Mouse (Mus musculus) 3134 (cell line): ENCODE data around the gene Arntl.

Source experiments
- DNase-seq: peaks from one replicate; pipeline ENCODE4 v3.0.0-alpha.2; 2011; ENCODE audit warnings: low spot score; ENCODE audit not compliant: insufficient read length; ENCODE audit errors: extremely low read depth

Gene Arntl

DNA sequence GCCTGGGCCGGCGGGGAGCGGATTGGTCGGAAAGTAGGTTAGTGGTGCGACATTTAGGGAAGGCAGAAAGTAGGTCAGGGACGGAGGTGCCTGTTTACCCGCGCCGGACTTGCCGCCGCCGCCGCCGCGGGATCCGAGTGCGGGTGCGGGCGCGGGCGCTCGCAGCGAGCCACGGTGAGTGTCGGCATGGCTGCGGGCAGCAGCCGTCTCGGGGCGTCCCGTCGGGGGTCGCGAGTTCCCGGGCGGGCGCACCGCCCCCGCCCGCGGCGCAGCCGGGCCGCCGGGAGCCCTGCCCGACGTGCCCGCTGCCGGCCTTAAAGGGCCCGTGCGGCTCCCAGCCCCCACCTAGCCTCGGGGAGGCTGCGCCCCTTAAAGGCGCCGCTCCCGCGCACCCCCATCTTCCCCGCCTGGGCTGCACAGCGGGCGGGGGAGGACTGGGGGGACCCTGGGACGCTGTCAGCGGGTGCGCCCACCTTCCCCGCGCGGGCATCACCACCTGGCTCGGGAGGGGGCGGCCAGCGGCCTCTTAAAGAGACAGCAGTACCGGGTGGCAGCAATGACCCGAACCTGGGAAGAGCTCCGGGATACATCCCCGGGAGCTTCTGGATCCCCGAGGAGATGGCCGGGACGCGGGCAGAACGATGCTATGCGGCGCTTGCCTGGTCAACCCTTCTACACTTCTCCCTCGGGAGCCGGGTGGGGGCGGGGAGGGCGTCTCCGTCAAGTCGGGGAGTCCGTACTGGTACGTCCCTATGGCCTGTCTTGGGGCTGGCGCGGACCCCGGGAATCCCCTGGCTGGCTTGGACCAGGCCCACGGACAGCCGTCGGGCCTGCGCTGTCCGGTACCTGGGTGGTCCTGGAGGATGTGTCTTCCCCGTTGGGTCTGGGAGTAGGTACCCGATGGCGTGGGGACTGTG is 464 bp downstream of the Arntl start:
- peak; percentile 67 for DNase-seq

DNA sequence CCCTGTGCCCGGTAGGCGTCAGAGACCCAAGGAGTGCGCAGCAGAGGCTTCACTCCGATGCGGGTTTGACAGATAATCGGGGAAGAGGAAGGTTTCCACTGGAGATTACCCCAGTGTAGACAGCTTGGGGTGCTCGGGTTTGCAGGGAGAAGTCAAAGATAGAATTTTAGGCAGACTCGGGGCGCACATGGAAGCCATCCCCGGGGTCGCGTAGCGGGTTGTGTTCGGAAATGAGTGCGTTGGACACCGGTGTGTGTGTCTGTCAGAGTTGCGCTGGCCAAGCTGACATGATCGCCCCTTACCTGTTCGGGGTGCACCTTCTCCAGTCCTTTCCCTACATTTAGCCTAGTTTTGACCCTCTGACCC is 1.1 kb downstream of the Arntl start:
- DNase-seq, result no peak

DNA sequence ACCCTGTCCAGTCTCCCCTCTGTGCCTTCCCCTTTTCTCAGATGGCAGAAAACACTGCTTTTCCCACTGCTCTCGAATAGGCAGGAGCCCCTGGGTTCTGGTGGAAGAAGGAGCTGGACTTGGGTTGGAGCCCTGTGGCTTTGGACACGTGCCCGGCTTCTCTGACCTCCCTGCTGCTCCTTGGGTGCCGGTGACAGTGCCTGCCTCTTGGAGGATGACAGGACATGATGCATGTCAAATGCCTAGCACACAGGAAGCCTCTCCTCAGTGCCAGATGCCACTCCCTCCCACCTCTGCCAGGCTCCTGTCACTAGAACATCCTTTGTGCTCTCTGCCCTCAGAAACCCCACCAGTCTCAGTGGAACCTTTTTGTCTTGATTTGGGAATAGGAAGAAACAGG is 3.2 kb downstream of the Arntl start:
- DNase-seq, result peak; percentile 70

DNA sequence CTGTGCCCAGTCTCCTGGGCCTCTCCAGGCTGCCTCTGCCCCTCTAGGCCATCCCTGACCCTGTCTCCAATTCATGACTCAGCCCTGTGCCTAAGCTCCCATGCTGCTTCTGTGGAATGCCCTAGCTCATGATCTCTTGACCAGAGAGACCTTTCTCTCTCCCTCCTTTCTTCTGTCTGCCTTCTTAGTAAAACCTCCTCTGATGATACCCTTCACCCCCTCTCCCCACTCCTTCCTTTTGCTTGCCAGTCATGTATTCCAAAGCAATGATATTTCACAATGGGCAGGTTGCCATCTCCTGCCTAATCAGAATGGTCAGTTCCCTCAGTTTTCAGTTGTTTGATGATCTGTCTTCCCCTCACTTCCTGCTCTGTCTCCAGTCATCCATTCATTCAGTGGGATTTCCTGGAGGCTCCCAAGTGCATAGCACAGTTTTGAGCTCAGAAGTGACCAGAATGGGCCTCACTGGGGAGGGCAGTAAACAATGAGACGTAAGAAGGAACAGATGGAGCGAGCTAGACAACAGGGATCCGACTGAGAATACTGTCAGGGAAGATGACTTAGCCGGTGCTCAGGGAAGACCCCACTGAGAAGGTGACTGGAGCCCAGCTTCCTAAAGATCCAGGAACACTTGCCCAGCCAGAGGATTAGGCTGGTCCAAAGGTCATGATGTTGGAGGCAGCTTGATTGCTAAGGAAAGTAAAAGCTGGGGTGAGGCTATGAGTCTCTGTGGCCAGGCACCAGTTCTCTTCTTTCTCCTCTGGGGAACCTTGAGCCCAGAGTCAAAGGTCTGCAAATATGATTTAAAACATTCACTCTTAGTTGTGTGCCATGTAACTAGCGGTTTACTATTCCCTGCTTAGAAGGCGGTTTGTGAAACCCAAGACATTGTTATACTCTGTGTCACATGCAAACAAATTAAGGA is 7.2 kb downstream of the Arntl start:
- no peak for DNase-seq

DNA sequence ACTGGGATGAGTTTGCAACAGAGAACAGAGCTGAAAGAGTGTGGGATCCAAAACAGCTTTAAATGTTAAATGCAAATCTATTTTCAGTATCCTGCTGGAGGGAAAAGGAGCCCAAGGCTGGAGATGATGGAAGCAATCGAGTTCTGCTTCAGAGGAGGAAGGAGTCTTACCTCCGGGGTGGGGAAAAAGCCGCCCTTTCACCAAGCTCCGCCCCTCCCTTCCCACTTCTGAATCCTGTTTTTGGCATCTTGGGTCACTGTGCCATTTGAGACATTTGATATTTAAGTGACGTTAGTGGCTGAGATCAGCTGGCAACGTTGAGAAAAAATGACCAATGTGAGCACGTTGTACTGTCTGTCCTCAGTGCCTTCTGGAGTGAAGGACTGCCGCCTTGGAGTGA is 8.9 kb downstream of the Arntl start:
- peak; percentile 44 for DNase-seq

DNA sequence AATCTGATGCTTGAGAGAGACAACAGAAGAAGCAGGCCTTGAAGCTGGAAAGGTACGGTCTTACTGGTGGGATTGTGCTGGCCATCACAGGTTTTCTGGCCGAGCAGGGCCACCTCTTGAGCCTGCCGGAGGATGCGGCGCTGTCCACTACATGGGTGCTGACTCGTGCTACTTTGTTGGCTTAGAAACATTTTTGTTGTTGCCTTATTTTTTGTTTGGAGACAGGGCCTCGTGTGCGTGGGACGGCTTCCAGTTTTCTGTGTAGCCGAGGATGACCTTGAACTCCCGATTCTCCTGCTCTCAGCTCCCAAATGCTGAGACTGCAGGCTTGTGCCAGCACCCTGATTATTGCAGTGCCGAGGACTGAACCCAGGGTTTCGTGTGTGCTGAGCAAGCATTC is 12.2 kb downstream of the Arntl start:
- DNase-seq, result no peak

DNA sequence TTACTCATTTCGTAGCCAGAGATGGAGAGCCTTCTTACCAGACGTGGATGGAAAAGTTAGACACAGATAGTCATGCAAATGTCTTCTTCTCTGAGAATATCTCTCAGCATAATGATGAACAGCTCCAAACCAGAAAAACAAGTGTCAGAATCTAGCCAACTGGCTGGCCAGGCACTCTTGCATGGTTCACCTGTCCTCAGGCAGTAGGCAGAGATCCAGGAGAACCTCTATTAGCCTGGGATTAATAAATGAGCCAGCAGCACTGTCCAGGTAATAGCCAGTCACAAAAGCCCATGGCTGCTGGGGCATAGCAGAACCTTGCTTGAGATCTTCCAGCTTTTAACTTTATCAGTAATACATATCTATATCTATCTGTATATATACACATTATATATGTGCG is 12.6 kb downstream of the Arntl start:
- DNase-seq, result no peak

DNA sequence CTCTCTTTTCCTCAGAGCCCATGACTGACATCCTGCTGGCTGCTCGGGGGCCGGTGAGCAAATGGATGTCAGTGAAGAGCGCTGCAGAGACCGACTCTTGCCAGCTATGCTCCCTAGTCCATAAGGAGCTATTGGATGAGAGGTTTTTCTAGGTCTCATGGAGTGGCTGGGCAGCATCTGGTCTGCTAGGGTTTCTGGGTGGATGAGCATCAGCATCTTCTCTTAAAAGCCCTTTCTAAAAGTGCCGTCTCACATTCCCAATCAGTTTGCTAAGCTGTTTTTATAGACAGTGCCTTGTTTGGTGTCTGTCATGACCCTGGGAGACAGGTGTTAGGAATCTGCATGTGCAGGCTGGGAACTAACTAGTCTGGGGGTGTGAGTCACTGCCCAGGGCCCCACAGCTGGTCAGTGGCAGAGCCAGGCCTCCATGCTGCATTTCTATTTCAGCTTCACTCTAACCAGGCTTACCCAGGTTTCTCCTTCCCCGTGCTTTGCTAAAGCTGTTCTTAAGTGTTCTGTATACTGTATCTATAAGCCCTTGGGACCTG is 13.5 kb downstream of the Arntl start:
- no peak for DNase-seq

DNA sequence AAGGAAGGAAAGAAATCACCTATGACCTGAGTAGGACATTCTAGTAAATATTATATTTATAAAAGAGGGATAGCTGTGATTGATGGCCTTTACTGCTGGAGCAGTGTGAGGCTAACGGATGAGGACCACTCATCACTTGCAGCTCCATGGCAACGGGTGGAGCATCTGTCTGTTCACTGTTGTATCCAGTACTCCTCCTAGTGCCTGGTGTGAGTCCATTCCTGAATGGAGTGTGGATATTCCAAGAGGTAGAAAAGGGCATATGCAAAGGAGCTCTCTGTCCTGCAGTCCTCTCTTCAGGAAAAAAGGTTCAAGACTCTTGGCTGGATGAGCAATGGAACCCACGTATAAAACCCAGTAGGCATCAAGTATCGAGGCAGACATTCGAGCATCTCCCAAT is 15.6 kb downstream of the Arntl start:
- DNase-seq, result no peak

DNA sequence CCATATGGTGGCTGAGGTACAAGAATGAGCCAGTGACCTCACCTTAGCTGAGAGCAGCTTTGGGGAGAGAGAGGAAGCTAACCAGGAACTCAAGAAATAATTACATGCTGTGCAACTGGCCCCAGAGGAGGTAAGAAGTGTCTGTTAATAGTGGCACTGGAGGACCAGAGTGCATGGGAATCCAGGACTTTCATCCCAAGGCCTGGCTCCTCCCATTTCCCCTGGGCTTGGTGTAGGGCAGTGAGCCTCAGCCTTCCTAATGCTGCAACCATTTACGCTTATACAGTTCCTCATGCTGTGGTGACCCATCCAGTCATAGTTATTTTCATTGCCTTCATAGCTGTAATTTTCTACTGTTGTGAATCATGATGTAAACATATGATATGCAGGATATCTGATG is 17.4 kb downstream of the Arntl start:
- no peak for DNase-seq

DNA sequence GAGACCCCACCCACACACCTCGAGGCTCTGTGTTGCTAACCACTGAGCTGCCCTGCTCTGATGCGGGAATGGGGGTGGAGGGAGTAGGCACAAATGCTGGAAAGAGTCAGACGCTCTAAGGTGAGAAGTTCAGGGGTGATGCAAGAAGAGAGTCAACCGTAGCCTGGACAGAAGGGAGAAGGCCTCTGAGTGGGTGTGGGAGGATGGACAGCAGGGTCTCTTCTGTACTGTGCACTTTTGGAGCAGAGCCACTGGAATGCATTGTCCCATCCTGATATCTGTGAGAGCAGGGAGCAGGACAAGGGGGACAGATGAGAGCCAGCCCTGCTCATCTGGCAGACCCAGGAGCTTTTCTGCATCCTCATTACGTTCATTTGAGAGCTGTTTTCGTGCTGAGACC is 21.2 kb downstream of the Arntl start:
- DNase-seq, result no peak

DNA sequence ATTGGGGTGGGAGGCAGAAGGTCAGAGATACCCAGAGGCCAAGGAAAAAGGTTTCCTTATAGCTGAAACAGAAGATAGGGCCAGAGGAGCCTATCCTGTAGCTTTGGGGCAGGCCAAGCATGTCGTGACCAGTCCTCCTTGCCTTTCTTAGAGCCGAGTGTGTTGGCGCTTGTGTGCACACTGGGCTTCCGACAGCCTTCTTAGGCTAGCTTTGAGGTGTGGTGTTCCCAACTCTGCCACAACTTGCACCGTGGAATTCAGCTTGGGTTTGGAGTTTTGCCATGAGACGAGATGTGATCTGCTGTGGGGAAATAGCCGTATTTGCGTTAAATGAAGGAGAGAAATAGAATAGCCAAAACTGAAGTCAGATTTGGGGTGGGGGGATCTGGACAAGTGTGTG is 28.9 kb downstream of the Arntl start:
- no peak for DNase-seq

DNA sequence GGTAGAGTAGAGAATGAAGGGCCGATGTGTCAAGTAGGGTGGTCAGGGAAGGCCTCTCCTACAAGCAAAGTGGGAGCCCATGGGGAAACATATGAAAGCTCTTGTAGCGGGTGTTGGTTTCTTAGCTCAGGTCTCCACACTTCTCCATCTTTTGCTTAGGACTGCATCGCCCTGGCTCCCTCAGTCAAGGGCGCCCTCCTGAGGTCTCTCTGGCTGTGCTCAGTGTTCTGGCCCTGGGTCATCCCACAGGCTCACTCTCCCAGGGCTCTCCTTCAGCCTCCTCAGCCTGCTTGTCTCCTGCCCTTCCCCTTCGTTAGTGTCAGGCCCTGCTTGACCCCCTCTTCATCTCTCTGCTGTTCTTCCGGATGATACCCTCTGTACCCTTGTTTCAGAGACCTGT is 31.1 kb downstream of the Arntl start:
- no peak for DNase-seq

DNA sequence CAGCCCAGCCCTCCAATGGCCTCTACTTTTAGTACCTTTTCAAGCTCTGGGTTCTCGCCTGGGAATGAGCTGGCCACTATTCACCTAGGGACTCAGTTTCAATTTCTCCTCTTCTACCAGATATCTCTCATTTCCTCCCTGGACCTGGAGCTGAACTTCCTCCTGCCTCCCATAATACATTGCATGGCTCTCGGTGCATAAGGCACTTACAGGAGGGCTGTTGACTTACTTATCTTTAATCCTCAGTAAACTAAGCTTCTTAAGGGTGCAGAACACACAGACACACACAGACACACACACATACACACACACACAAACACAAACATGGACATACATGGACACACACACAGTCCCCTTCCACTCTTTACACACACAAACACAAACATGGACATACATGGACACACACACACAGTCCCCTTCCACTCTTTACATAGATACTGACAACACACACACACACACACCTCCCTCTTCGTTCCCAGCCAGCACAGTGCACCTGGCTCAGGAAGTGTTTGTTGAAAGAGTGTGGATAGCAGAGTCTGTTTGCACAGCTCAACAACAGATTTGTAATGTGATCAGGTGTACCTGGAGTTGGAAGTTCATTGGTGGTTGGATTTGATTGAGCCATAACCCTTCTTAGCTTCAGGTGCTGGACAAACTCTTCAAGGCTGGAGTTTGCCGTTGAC is 32.3 kb downstream of the Arntl start:
- DNase-seq, result no peak

DNA sequence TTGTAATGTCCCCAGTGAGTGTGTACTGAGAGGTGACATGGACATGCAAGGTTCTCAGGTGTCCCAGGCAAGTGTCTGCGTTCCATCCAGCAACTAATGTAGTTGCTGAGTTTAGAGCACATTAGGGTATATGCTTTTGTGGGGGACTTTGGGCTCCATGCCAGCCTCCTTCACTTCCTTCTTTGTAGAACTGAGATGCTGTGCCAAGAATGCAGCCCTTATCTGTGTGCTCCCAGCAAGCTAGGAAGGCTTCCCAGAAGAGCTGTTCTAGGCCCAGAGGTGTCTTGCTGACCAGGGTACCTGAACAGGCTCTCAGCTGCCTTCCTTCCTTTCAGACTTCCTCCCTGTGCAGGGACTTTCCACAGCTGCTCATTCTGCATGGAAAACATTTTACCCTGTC is 33.2 kb downstream of the Arntl start:
- no peak for DNase-seq

DNA sequence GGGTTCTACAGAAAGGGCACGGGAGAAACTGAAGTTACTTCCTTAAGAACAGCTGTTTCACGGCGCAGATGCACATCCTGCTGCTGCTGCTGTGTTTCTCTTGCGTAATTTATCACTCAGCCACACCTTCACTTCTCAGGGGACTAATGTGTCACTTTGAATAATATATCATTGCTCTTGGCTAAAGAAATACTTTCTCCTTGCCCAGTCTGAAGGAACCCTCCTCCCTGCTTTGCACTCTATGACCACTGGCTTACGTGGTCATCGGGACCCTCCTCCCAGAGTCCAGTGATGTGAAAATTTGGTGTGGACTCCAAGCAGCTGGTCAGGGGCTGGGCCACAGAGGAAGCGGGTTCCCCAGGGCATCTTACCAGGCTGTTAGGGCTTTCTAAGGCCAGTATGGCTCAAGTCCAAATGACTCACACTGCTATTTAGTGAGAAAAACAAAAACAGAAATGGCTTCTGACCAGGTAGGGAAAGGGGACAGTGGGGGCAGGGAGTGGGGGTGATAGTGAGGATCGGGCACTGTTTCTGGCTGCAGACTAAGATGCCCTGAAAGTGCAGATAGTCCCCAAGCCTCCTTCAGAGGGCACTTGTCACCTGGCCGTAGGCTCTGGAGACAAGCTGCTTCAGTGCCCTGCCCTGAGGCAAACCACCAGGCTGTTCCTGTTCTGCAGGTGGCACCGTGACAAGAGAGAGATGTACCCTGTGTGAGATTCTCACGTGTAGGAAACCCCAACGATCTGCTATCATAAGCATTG is 34.8 kb downstream of the Arntl start:
- DNase-seq, result peak; percentile 79

DNA sequence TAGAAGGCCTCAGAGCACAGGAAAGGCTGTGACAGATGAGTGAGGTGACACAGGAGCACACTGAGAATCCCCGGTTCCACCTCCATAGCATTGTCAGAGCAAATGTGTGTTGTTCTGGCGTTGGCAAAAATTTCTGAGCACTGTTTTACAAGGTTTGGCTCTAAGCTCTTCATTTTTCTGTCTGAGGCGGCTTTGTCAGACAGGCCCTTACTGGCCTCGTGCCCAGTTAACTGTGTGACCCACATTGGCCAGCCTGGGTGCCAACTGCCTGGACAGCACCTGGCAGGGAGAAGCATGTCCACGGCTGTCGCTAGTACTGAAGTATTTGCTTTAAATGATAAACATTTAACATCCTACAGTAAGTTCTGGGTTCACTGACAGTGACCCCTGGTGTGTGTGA is 35.4 kb downstream of the Arntl start:
- DNase-seq, result peak; percentile 63

DNA sequence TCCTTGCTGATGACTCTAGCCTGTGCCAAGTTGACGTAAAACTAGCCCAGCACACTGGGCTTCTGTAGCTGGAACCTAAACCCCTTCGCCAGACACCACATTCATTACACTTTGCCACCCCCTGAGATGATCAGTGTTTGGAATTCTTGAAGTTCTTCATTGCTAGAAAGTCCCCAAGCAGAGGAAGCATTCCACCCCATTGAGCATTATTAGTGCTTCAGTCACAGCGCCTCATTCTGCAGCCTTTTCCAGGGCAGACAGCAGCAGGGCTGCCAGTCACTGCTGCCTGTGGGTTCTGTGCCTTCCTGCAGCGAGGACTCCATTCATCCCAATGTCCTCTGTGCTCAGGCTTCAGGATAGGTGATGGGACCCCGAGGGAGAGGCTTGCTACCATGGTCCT is 37.9 kb downstream of the Arntl start:
- no peak for DNase-seq

DNA sequence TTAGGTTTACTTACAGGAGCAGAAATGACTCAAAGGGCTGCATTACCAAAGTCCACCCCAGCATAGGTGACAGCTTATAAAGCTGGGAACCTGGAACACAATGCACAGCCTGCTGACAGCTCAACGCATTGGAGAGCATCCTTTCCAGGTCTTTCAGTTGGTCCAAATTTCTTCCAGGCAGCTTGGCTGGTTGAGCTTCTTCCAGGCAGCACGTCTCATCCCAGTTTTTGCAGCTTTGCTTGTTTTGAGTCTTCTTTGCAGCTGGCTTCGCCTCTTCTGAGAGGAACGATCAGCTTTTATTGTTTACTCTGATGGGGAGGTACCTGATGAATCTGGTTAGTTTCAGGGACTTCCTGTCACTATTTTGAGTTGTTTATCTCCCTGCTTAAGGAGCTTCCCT is 39.2 kb downstream of the Arntl start:
- DNase-seq, result no peak

DNA sequence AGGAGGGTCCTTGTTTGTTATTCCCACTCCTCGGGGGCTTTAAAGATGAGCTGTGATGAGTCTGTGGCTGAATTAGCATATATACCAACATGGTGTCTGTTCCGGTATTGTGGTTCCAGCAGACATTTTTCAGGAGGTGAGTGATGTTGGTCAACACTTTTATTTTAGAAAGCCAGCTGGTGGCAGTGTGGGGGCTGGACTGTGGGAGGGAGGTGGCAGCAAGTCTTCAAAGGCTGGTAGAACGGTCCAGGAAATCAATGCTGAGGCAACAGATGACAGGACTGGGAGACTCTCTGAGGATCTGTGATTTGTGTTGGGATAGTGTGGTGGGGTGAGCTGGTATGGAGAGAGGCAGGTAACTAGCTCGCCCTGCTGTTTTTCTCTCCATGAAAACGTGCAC is 39.9 kb downstream of the Arntl start:
- no peak for DNase-seq
